Mouse (Mus musculus): ENCODE results near the gene Nsa2.
"Not testable (repeated sequence)": the region's sequence is repeated elsewhere in the genome, so short reads cannot be mapped to it uniquely, and the experiment has no call there.

The Nsa2 gene

GRCm38 (mm10) chr13:97137466-97138400, at the start of gene Nsa2, which contains the start of gene Gfm2:
Gene Nsa2 (minus strand): TSS chr13:97137937.
Gene Gfm2 (plus strand): TSS chr13:97137937.
- in situ Hi-C loops (cut with MseI, MboI): no loop called here

- in situ Hi-C loops (cut with MseI, MboI): no loop called here
These were observed 48.6 kb upstream of the Nsa2 start for GRCm38 (mm10) chr13:97186346-97186745.

- in situ Hi-C loops (cut with MseI, MboI): no loop called here
These were observed 46.9 kb upstream of the Nsa2 start for GRCm38 (mm10) chr13:97184656-97185055.

- in situ Hi-C loops (cut with MseI, MboI): no loop called here
These were observed 46.4 kb upstream of the Nsa2 start for GRCm38 (mm10) chr13:97184168-97184567.

- in situ Hi-C loops (cut with MseI, MboI): no loop called here
These were observed 45.1 kb upstream of the Nsa2 start for GRCm38 (mm10) chr13:97182821-97183220.

GRCm38 (mm10) chr13:97180113-97180828, 42.5 kb upstream of the Nsa2 start:
- in situ Hi-C loops (cut with MseI, MboI): no loop called here

- in situ Hi-C loops (cut with MseI, MboI): no loop called here
These were observed 41.2 kb upstream of the Nsa2 start for GRCm38 (mm10) chr13:97178943-97179342.

GRCm38 (mm10) chr13:97176731-97177130, 39.0 kb upstream of the Nsa2 start:
- in situ Hi-C loops (cut with MseI, MboI): no loop called here

- in situ Hi-C loops (cut with MseI, MboI): no loop called here
These were observed 38.0 kb upstream of the Nsa2 start for GRCm38 (mm10) chr13:97175520-97176264.

GRCm38 (mm10) chr13:97145834-97146233, 8.1 kb upstream of the Nsa2 start:
- in situ Hi-C loops (cut with MseI, MboI): no loop called here

GRCm38 (mm10) chr13:97142321-97142720, 4.6 kb upstream of the Nsa2 start:
- in situ Hi-C loops (cut with MseI, MboI): no loop called here

GRCm38 (mm10) chr13:97138404-97138931, 731 bp upstream of the Nsa2 start:
- in situ Hi-C loops (cut with MseI, MboI): not testable (repeated sequence)

GRCm38 (mm10) chr13:97130413-97130812, 7.3 kb downstream of the Nsa2 start:
- in situ Hi-C loops (cut with MseI, MboI): not testable (repeated sequence)

GRCm38 (mm10) chr13:97129654-97130053, 8.1 kb downstream of the Nsa2 start:
- in situ Hi-C loops (cut with MseI, MboI): not testable (repeated sequence)

- in situ Hi-C loops (cut with MseI, MboI): no loop called here
These were observed 16.4 kb downstream of the Nsa2 start for GRCm38 (mm10) chr13:97121341-97121740.

GRCm38 (mm10) chr13:97109046-97109445, 28.7 kb downstream of the Nsa2 start:
- in situ Hi-C loops (cut with MseI, MboI): no loop called here

- in situ Hi-C loops (cut with MseI, MboI): not testable (repeated sequence)
These were observed 30.0 kb downstream of the Nsa2 start for GRCm38 (mm10) chr13:97107721-97108120.

GRCm38 (mm10) chr13:97104996-97105395, 32.7 kb downstream of the Nsa2 start:
- in situ Hi-C loops (cut with MseI, MboI): no loop called here

- in situ Hi-C loops (cut with MseI, MboI): no loop called here
These were observed 38.4 kb downstream of the Nsa2 start, which contains the start of gene Gm6169 for GRCm38 (mm10) chr13:97099187-97099852. Gene Gm6169 (minus strand): TSS chr13:97099237.

GRCm38 (mm10) chr13:97095726-97096125, 42.0 kb downstream of the Nsa2 start:
- in situ Hi-C loops (cut with MseI, MboI): no loop called here

- in situ Hi-C loops (cut with MseI, MboI): no loop called here
These were observed 49.6 kb downstream of the Nsa2 start for GRCm38 (mm10) chr13:97088183-97088582.
